Mouse (Mus musculus): ENCODE measurements at regions not wholly inside any gene's neighbourhood (a gene's known extent, or its start where the extent isn't known, plus 50 kb on each side); places are given as distances from the start of the nearest gene placed in this dataset.

GRCm38 (mm10) chr1:60823006-60823665 lies 63.7 kb upstream of the Ctla4 start:
- Histone ChIP-seq H3K4me1 (peaks cover 22% of the 10 kb centered on the region), H3K27me3 (no peaks in the 10 kb centered on the region), H3K4me2 (no peak overlapping the region), H3K9ac (no peak overlapping the region), H3K36me3 (no peaks in the 10 kb centered on the region), H3K27ac (no peak overlapping the region), H3K4me3 (no peak overlapping the region), H3K9me3 (no peaks in the 10 kb centered on the region)
- WGBS: 57% methylated on average over 8 of the region's 8 CpGs
- ATAC-seq (ENCODE audit: borderline replicate concordance, extremely low read depth, low FRiP score, low TSS enrichment): no peak

GRCm38 (mm10) chr1:60824218-60825125 lies 62.3 kb upstream of the Ctla4 start:
- Histone ChIP-seq H3K4me1 (peaks cover 23% of the 10 kb centered on the region), H3K9me3 (no peaks in the 10 kb centered on the region), H3K36me3 (no peaks in the 10 kb centered on the region), H3K4me3 (no peak overlapping the region), H3K4me2 (0 out of 2 replicates have a peak overlapping the region, but pooled peaks have one; percentile 11), H3K27me3 (no peaks in the 10 kb centered on the region), H3K9ac (no peak overlapping the region), H3K27ac (peak overlapping the region; percentile 86)
- peak; percentile 70; the same call in 1 of the 2 replicates for ATAC-seq (ENCODE audit: borderline replicate concordance, extremely low read depth, low FRiP score, low TSS enrichment)
- 32% methylated on average over 5 of the region's 5 CpGs for WGBS

- H3K4me2 ChIP-seq: no peak overlapping the region
- H3K4me3 ChIP-seq: no peak overlapping the region
- H3K27me3 ChIP-seq: no peaks in the 10 kb centered on the region
- no peaks in the 10 kb centered on the region for H3K36me3 ChIP-seq
- H3K27ac ChIP-seq: peak overlapping the region; percentile 86
- no peak overlapping the region for H3K9ac ChIP-seq
- 27% methylated on average over 9 of the region's 9 CpGs for WGBS
- peaks cover 28% of the 10 kb centered on the region for H3K4me1 ChIP-seq
- no peaks in the 10 kb centered on the region for H3K9me3 ChIP-seq
- ATAC-seq (ENCODE audit: borderline replicate concordance, extremely low read depth, low FRiP score, low TSS enrichment): peak; percentile 78
Measured at GRCm38 (mm10) chr1:60825256-60826186, 61.3 kb upstream of the Ctla4 start.

- H3K4me3 ChIP-seq: no peak overlapping the region
- no peaks in the 10 kb centered on the region for H3K36me3 ChIP-seq
- H3K9ac ChIP-seq: no peak overlapping the region
- no peak overlapping the region for H3K4me2 ChIP-seq
- H3K27ac ChIP-seq: no peak overlapping the region
- H3K4me1 ChIP-seq: peaks cover 26% of the 10 kb centered on the region
- no peaks in the 10 kb centered on the region for H3K9me3 ChIP-seq
- no peaks in the 10 kb centered on the region for H3K27me3 ChIP-seq
- no peak for ATAC-seq (ENCODE audit: borderline replicate concordance, extremely low read depth, low FRiP score, low TSS enrichment)
Measured at GRCm38 (mm10) chr1:60826981-60827380, 59.8 kb upstream of the Ctla4 start.

DNA sequence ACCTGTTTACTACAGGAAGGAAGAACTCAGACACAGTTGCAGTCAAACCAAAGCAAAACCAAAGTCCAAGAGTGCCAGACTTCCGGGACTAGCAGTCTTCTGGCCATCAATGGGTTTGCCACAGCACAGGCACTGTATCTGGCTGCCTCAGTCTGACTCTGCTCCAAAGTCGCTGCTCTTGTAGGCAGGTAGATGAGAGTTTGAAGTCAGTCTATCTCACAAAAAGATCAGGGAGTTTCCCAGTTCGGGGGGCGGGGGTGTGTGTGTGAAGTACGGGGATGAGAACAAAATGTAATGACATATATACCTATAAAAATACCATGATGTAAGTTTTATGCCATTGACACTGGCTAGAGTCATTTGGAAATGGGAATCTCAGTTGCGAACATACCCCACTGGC lies 58.6 kb upstream of the Ctla4 start:
- H3K27ac ChIP-seq: no peak overlapping the region
- H3K9me3 ChIP-seq: no peaks in the 10 kb centered on the region
- no peak overlapping the region for H3K9ac ChIP-seq
- H3K36me3 ChIP-seq: no peaks in the 10 kb centered on the region
- H3K4me1 ChIP-seq: peaks cover 29% of the 10 kb centered on the region
- H3K27me3 ChIP-seq: no peaks in the 10 kb centered on the region
- no peak overlapping the region for H3K4me3 ChIP-seq
- 89% methylated on average over 6 of the region's 6 CpGs for WGBS
- H3K4me2 ChIP-seq: no peak overlapping the region
- no peak for ATAC-seq (ENCODE audit: borderline replicate concordance, extremely low read depth, low FRiP score, low TSS enrichment)

GRCm38 (mm10) chr1:60829849-60830248 lies 57.0 kb upstream of the Ctla4 start:
- H3K4me3 ChIP-seq: no peak overlapping the region
- H3K4me2 ChIP-seq: no peak overlapping the region
- ATAC-seq (ENCODE audit: borderline replicate concordance, extremely low read depth, low FRiP score, low TSS enrichment): no peak
- H3K36me3 ChIP-seq: no peaks in the 10 kb centered on the region
- H3K9me3 ChIP-seq: no peaks in the 10 kb centered on the region
- H3K27me3 ChIP-seq: no peaks in the 10 kb centered on the region
- peaks cover 18% of the 10 kb centered on the region for H3K4me1 ChIP-seq
- no peak overlapping the region for H3K27ac ChIP-seq
- WGBS: 39% methylated on average over 3 of the region's 3 CpGs
- H3K9ac ChIP-seq: no peak overlapping the region

GRCm38 (mm10) chr1:60833668-60834067 lies 53.1 kb upstream of the Ctla4 start:
- Histone ChIP-seq H3K9ac (no peak overlapping the region), H3K27me3 (no peaks in the 10 kb centered on the region), H3K4me1 (0 out of 2 replicates have a peak, but pooled peaks cover 10% of the 10 kb centered on the region), H3K27ac (no peak overlapping the region), H3K4me2 (no peak overlapping the region), H3K36me3 (no peaks in the 10 kb centered on the region), H3K4me3 (no peak overlapping the region), H3K9me3 (no peaks in the 10 kb centered on the region)
- no peak for ATAC-seq (ENCODE audit: borderline replicate concordance, extremely low read depth, low FRiP score, low TSS enrichment)
- WGBS: 55% methylated on average over 2 of the region's 2 CpGs

All from lung, embryonic 15.5 days (tissue).